Mouse (Mus musculus) heart, adult 2 months (tissue): ENCODE data around the gene Itsn1. TPM values are rescaled to one million over a fixed set of nuclear protein-coding genes. Genes with fewer than 3 reads are reported as not detected.
A peak's percentile ranks its signal among the peaks of the same experiment; 100 is the strongest.

Experiments used
- DNase-seq, 2 experiments: peaks; one replicate each; pipeline ENCODE4 v3.0.0; 2021
- H3K27ac ChIP-seq: fragments of 200-600 bp; 2 replicates; pipeline ENCODE4 v1.8.1; 2022
- H3K27me3 ChIP-seq: fragments of 200-500 bp; 2 replicates; pipeline ENCODE4 v1.6.1; 2012; ENCODE audit warnings: mild to moderate bottlenecking, low read length, inconsistent platforms, mixed read lengths; ENCODE audit not compliant: control insufficient read depth, insufficient read depth
- H3K36me3 ChIP-seq: fragments of 200-500 bp; 2 replicates; pipeline ENCODE4 v1.6.1; 2012; ENCODE audit warnings: low read length, inconsistent platforms; ENCODE audit not compliant: control insufficient read depth, insufficient read depth
- H3K4me1 ChIP-seq: fragments of 200-500 bp; 2 replicates; pipeline ENCODE4 v1.6.1; 2011; ENCODE audit warnings: low read length; ENCODE audit not compliant: control insufficient read depth, insufficient read depth
- H3K4me3 ChIP-seq: fragments of 200-600 bp; 2 replicates; pipeline ENCODE4 v1.8.1; 2022
- H3K79me2 ChIP-seq: fragments of 200-500 bp; replicated peaks from 2 replicates; pipeline ENCODE4 v1.6.1; 2012; ENCODE audit warnings: mild to moderate bottlenecking, inconsistent platforms, low read length, moderate library complexity, mixed read lengths; ENCODE audit not compliant: control insufficient read depth, insufficient read depth
- H3K9ac ChIP-seq: fragments of 200-500 bp; 2 replicates; pipeline ENCODE4 v1.6.1; 2012; ENCODE audit warnings: low read depth, mild to moderate bottlenecking, control low read depth, inconsistent platforms, low read length, mixed read lengths
- CTCF ChIP-seq: fragments of 200-600 bp; IDR thresholded peaks from 2 replicates; pipeline ENCODE4 v1.8.1; 2022; ENCODE audit warnings: antibody characterized with exemption, mild to moderate bottlenecking, moderate library complexity
- EP300 ChIP-seq: fragments of 200-500 bp; IDR thresholded peaks from 2 replicates; pipeline ENCODE4 v1.6.1; 2011; ENCODE audit warnings: low read depth, low read length, control low read depth; ENCODE audit not compliant: insufficient read depth
- POLR2A ChIP-seq: fragments of 200-500 bp; IDR thresholded peaks from 2 replicates; pipeline ENCODE4 v1.6.1; 2011; ENCODE audit warnings: mild to moderate bottlenecking, low read depth, low read length, control low read depth; ENCODE audit not compliant: insufficient read depth
- WGBS: fragments of 180-500 bp; shearing (Covaris S2); methylation state at CpG from one replicate; pipeline ENCODE4 v1.1.7; 2018; 5-methylcytosine and 5-hydroxymethylcytosine counted together
- intact Hi-C: fragments of 180-260 bp; cut with DNase I; formaldehyde crosslinking; loops from one replicate; pipeline ENCODE4 v1.15.1; 2025
- polyA plus RNA-seq: library from polyadenylated mRNA; depleted of rRNA; stranded (reverse); fragments of >200 nt; gene quantifications from 2 replicates; pipeline ENCODE4 v1.2.3, GENCODE M21; 2012
- total RNA-seq, 2 experiments: library from RNA; stranded (reverse); gene quantifications; 2 replicates each; pipeline ENCODE4 v1.2.3; 2021

Itsn1 gene
- total and polyA plus RNA-seq, 3 experiments = 35.8 to 46.7 (median 45.1) TPM

DNA sequence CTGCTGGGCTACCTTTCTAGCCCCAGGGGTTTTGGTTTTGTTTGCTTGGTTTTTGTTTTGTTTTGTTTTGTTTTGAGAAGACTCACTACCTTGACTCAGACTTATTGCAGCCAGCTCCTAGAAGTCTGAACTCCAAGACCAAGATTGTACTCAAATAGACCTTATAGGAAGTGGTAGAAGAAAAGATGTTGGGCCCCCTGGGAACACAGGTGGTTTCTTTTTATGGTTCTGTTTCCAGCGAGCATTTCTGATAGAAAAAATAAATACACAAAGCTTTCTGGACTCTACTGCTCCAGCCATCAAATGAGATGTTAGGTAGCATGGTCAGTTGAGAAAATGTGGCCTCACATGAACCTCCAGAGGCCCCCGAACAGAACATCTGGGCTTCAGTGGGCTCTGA is 150.0 kb downstream of the Itsn1 start:
- intact Hi-C loops = no loop called here
- Histone ChIP-seq H3K79me2 (no peaks in the 10 kb centered on the region), H3K27ac (no peak overlapping the region), H3K4me3 (no peak overlapping the region), H3K27me3 (no peaks in the 10 kb centered on the region), H3K4me1 (no peaks in the 10 kb centered on the region; the same call in 1 of the 2 replicates), H3K9ac (no peak overlapping the region), H3K36me3 (no peaks in the 10 kb centered on the region)
- 74% methylated on average over 2 of the region's 2 CpGs for WGBS
- DNase-seq = no peak
- TF ChIP-seq EP300 = no peak
- no peak for TF ChIP-seq POLR2A

DNA sequence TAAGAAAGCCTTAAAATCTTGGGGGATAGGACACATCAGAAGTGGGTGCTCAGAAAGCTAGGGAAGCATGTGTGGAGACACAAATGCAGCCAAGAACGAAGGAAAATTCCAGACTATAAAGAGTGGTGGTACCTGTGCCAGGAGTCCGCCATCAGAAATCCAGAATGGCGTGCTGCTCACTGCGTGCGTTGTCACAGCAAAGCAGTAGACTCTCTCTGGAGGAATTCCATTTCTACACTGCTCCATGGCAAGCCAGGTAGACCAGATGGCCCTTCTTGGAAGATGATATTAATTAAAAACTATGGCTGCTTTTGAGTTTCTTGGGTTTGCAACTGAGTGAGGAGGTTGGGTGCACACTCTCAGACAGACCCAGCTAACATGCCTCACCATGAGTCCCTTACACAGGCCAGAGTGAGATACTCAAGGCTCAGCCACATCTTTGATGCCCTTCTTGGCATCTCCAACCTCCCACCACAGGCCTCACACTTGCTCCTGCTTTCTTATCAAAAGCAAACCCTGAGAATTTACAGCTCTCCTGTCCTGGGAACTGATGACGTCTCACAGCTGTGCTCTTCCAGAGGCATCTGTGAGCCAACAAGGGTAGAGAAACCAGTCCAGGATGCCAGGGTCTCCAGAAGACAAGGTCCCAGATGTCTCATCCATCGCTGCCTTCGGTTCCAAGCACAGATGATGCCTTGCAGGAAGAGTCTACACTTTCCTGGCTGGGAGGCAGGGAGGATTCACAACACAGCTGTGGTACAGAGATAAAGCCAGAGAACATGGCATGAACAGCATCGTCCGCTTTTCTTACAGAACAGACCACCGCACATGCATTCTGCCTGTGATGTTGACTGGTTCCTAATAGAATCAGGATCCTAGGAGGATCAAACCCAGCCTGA is 152.0 kb downstream of the Itsn1 start:
- Histone ChIP-seq H3K4me3 (no peak overlapping the region), H3K27me3 (no peaks in the 10 kb centered on the region), H3K36me3 (no peaks in the 10 kb centered on the region), H3K9ac (no peak overlapping the region), H3K27ac (no peak overlapping the region), H3K4me1 (no peaks in the 10 kb centered on the region), H3K79me2 (no peaks in the 10 kb centered on the region)
- intact Hi-C loops = no loop called here
- no peak for TF ChIP-seq EP300
- TF ChIP-seq POLR2A = no peak
- TF ChIP-seq CTCF = no peak
- DNase-seq = no peak
- WGBS = 91% methylated on average over 11 of the region's 11 CpGs

DNA sequence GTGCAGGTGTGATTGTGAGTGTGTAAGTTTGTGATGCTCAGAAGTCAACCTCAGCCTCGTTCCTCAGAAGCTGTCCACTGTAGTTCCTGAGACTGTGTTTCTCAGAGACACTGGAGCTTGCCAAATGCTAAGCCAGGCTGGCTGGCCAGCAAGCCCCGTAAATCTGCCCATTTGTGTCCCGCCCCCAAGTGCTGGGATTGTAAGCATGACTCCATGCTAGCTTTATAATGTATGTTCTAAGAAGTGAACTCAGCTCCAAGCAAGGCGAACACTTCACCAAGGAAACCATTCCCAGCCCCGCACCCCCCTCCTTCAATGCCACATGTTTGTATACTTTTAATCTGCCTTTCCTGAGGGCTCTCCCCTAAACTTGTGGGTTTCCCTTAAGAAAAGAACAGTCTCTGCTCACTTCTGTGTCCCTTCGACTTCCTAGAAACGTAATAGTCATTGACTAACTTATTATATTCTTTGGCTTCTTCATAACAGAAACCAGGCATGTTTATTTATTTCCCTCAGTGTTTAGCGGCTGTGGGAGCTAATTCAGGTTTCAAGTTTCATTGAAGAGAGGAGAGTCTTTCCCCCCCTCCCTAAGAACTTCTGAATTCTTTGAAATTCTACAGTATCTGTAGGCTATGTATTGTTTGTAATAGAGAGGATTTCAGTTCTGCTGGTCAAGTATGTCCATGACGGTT is 153.2 kb downstream of the Itsn1 start:
- intact Hi-C loops = no loop called here
- DNase-seq = no peak
- no peak overlapping the region for H3K9ac ChIP-seq
- no peaks in the 10 kb centered on the region for H3K79me2 ChIP-seq
- TF ChIP-seq CTCF (no peak), POLR2A (no peak), EP300 (no peak)
- H3K4me1 ChIP-seq = no peaks in the 10 kb centered on the region
- H3K27me3 ChIP-seq = no peaks in the 10 kb centered on the region
- no peak overlapping the region for H3K27ac ChIP-seq
- no peak overlapping the region for H3K4me3 ChIP-seq
- H3K36me3 ChIP-seq = no peaks in the 10 kb centered on the region
- WGBS = 76% methylated on average over 9 of the region's 9 CpGs

GRCm38 (mm10) chr16:91883636-91884035 is 154.6 kb downstream of the Itsn1 start:
- Histone ChIP-seq H3K27ac (no peak overlapping the region), H3K9ac (no peak overlapping the region), H3K27me3 (no peaks in the 10 kb centered on the region), H3K79me2 (no peaks in the 10 kb centered on the region), H3K4me3 (no peak overlapping the region), H3K4me1 (no peaks in the 10 kb centered on the region), H3K36me3 (no peaks in the 10 kb centered on the region)
- no peak for TF ChIP-seq POLR2A
- no peak for TF ChIP-seq CTCF
- TF ChIP-seq EP300 = no peak
- WGBS = 91% methylated on average over 2 of the region's 2 CpGs
- intact Hi-C loops = no loop called here
- no peak for DNase-seq

DNA sequence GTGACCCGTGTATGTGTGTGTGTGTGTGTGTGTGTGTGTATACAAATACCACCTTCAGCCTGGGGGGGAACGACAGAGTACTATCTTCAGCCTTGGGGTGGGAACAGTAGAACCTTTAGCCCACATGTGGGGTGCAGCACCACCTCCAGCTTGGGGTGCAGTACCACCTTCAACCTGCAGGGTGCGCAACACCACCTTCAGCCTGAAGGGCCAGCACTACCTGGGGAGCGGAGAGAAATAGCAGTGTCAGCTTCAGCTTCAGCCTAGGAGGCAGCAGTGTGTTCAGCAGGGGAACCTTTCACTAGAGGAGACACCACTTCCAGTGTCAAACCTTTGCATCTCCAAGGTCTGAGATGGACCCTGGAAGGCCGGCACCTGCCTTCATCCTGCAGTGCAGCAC is 155.1 kb downstream of the Itsn1 start:
- TF ChIP-seq POLR2A (no peak), CTCF (peak; percentile 67), EP300 (no peak)

More for the DNA sequence above, 155.1 kb downstream of the Itsn1 start:
- 71% methylated on average over 5 of the region's 5 CpGs for WGBS
- Histone ChIP-seq H3K27ac (no peak overlapping the region), H3K4me3 (no peak overlapping the region), H3K36me3 (no peaks in the 10 kb centered on the region), H3K4me1 (no peaks in the 10 kb centered on the region), H3K27me3 (no peaks in the 10 kb centered on the region), H3K9ac (no peak overlapping the region), H3K79me2 (no peaks in the 10 kb centered on the region)
- DNase-seq = no peak
- intact Hi-C loops = no loop called here
